Mouse (Mus musculus) olfactory bulb, adult 2 months (tissue): ENCODE results near the gene Gm20503. TPM values are rescaled to one million over a fixed set of nuclear protein-coding genes. Genes with fewer than 3 reads are reported as not detected.

Experiments
- H3K27ac ChIP-seq: fragments of 200-500 bp; 2 replicates; pipeline ENCODE4 v1.5.1; 2012; ENCODE audit warnings: low read depth, low read length; ENCODE audit not compliant: insufficient read depth
- H3K4me1 ChIP-seq: fragments of 200-500 bp; 2 replicates; pipeline ENCODE4 v1.6.1; 2012; ENCODE audit warnings: low read length; ENCODE audit not compliant: control insufficient read depth, insufficient read depth
- H3K4me3 ChIP-seq: fragments of 200-500 bp; 2 replicates; pipeline ENCODE4 v1.5.1; 2012; ENCODE audit warnings: mild to moderate bottlenecking, low read depth, low read length, moderate library complexity; ENCODE audit not compliant: insufficient read depth
- CTCF ChIP-seq: fragments of 200-500 bp; IDR thresholded peaks from 2 replicates; pipeline ENCODE4 v1.5.1; 2012; ENCODE audit warnings: low read depth, mild to moderate bottlenecking, low read length, moderate library complexity; ENCODE audit not compliant: insufficient read depth
- POLR2A ChIP-seq: fragments of 200-500 bp; IDR thresholded peaks from 2 replicates; pipeline ENCODE4 v1.6.1; 2012; ENCODE audit warnings: mild to moderate bottlenecking, low read depth, low read length, moderate library complexity; ENCODE audit not compliant: insufficient read depth
- WGBS: fragments of 180-500 bp; shearing (Covaris S2); methylation state at CpG from one replicate; pipeline ENCODE4 v1.1.7; 2018; 5-methylcytosine and 5-hydroxymethylcytosine counted together
- polyA plus RNA-seq: library from polyadenylated mRNA; stranded (reverse); fragments of >200 nt; gene quantifications from 2 replicates; pipeline ENCODE4 v1.2.4, GENCODE M21; 2012; ENCODE audit warnings: low replicate concordance; ENCODE audit not compliant: missing spikeins, insufficient read depth, insufficient read length

The Gm20503 gene
- polyA plus RNA-seq, 1 experiment, result not detected

DNA sequence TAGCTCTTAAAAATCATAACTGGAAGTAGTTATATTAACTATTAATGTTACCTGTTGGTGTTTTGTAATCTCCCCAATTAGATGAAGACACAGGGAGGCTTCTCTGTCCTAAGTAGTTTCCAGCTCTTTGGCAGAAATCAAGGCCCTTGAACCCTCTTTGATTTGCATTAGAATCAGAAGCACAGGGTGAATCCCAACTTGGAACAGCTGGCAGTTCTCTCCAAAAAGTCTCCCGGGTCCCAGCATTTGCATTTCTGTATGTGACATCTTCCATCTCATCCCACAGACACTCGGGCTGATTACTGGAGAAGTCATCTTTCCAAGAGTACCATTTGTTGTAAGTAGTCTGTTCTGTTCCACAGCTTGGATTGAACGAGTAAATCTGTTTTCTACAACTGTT lies 44.2 kb downstream of the Gm20503 start:
- TF ChIP-seq POLR2A (no peak), CTCF (no peak)
- WGBS, result 53% methylated on average over 3 of the region's 3 CpGs
- Histone ChIP-seq H3K27ac (no peak overlapping the region), H3K4me3 (no peak overlapping the region), H3K4me1 (no peaks in the 10 kb centered on the region)

DNA sequence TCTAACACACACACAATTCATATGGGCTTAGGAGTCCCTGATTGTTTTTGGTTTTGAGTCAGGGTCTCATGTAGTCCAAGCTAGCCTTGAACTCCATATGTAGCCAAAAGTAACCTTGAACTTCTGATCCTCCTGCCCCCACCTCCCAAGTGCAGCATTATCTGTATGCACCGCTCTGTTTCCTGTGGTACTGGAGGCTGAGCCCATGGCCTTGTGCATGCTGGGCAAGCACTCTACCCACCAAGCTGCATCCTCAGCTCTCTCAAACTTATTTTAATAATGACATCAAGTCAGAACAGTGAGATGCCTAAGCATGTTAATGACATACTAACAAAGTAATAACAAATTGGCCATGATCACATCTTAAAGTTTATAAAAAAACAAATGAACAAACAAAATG lies 48.1 kb downstream of the Gm20503 start:
- no peaks in the 10 kb centered on the region for H3K4me1 ChIP-seq
- H3K4me3 ChIP-seq, result no peak overlapping the region
- 100% methylated on average over 1 of the region's 1 CpGs for WGBS
- no peak overlapping the region for H3K27ac ChIP-seq
- TF ChIP-seq POLR2A (no peak), CTCF (no peak)

- TF ChIP-seq POLR2A (no peak), CTCF (no peak)
- Histone ChIP-seq H3K27ac (no peak overlapping the region), H3K4me3 (no peak overlapping the region), H3K4me1 (no peaks in the 10 kb centered on the region)
- WGBS, result 88% methylated on average over 3 of the region's 3 CpGs
These were observed 54.9 kb downstream of the Gm20503 start for GRCm38 (mm10) chr4:59057929-59058328.

DNA sequence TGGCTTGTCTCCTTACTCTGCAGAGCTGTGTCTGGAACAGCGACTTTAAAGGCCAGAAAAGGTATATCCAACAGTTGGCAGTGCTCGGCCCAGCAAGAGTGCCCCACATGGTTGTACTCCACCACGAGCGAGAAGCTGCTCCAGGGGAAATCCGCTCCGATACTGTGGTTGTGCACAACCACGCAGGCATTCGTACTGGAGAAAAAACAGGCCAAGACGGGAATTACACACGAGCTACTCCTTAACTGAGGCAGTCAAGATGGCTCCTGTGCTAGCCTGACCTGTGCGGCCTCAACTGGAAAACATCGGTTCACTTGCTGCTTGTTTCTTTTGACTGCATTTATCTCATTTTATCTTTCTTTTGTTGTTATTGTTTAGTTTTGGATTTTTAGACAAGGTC lies 59.5 kb downstream of the Gm20503 start:
- Histone ChIP-seq H3K4me3 (no peak overlapping the region), H3K4me1 (no peaks in the 10 kb centered on the region), H3K27ac (no peak overlapping the region)
- no peak for TF ChIP-seq CTCF
- no peak for TF ChIP-seq POLR2A
- WGBS, result 82% methylated on average over 12 of the region's 12 CpGs

GRCm38 (mm10) chr4:59069276-59069675 lies 66.3 kb downstream of the Gm20503 start:
- no peak overlapping the region for H3K27ac ChIP-seq
- 55% methylated on average over 3 of the region's 3 CpGs for WGBS
- TF ChIP-seq CTCF (no peak), POLR2A (no peak)

GRCm38 (mm10) chr4:59083430-59083829 lies 80.4 kb downstream of the Gm20503 start:
- Histone ChIP-seq H3K27ac (no peak overlapping the region), H3K4me1 (no peaks in the 10 kb centered on the region), H3K4me3 (no peak overlapping the region)
- WGBS, result 90% methylated on average over 2 of the region's 2 CpGs
- no peak for TF ChIP-seq POLR2A
- no peak for TF ChIP-seq CTCF

More at GRCm38 (mm10) chr4:59069276-59069675, 66.3 kb downstream of the Gm20503 start:
- Histone ChIP-seq H3K4me3 (no peak overlapping the region), H3K4me1 (no peaks in the 10 kb centered on the region)

GRCm38 (mm10) chr4:59089391-59089790 lies 86.4 kb downstream of the Gm20503 start:
- no peak overlapping the region for H3K4me3 ChIP-seq
- TF ChIP-seq POLR2A (no peak), CTCF (no peak)
- 76% methylated on average over 1 of the region's 1 CpGs for WGBS
- no peak overlapping the region for H3K27ac ChIP-seq
- H3K4me1 ChIP-seq, result no peaks in the 10 kb centered on the region

Other genes starting within 250 kb of the Gm20503 start
- gene Olfr267, start 215.5 kb upstream of the Gm20503 start, polyA plus RNA-seq, result not detected in 2 replicates
- gene Ecpas, start 90.5 kb upstream of the Gm20503 start, polyA plus RNA-seq, result 266 TPM in 1 of 2 replicates, not detected in the other
- gene Zkscan16, start 59.6 kb upstream of the Gm20503 start, polyA plus RNA-seq, result not detected in 2 replicates
- not detected in 2 replicates for gene Ptgr1, start 16.1 kb upstream of the Gm20503 start, polyA plus RNA-seq
- not detected in 2 replicates for gene Dnajc25, start 8.1 kb upstream of the Gm20503 start, polyA plus RNA-seq
- gene Gng10, start 31.9 kb downstream of the Gm20503 start, polyA plus RNA-seq, result not detected in 2 replicates
- not detected in 2 replicates for gene AI481877, start 135.8 kb downstream of the Gm20503 start, polyA plus RNA-seq
- 114 TPM in 1 of 2 replicates, not detected in the other for gene Ugcg, start 186.0 kb downstream of the Gm20503 start, polyA plus RNA-seq